Mouse (Mus musculus) spleen, postnatal 10 days (tissue): ENCODE measurements around the gene Dnaic2.

Experiments used
- DNase-seq, 2 experiments: peaks; one replicate each; pipeline ENCODE4 v3.0.0; 2021 to 2022; ENCODE audit warnings: low spot score in 2 of 2

Dnaic2 gene

DNA sequence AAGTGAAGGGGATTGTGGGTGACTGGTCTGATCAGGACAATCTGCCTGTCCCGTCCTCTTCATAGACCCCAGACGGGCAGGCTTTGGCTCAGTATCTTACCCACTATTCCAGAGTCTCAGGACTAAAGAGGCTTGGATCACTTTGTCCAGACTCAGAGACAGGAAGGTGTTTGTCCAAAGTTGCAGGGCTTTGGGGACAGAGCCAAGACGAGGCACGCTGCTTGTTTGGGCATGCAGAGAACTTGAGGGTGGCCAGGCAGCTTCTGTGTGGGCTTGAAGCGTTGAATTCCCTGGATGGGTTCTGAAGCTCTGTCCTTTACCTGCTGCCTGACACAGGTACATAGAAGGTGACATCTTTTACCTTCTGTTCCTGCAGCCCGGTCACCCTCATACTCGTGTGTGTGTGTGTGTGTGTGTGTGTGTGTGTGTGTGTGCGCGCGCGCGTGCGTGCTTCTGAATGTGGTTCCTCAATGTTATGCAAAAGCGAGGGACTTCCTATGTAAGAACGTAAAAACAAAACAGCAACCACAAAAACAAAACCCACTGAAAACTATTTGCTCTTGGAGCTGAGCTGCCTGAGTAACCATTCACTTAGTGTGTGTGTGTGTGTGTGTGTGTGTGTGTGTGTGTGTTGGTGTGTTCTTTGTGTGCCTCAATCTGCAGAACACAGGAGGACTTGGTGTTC, 24.8 kb upstream of the Dnaic2 start:
- peak in 1 of 2 experiments; percentile 60 for DNase-seq

DNA sequence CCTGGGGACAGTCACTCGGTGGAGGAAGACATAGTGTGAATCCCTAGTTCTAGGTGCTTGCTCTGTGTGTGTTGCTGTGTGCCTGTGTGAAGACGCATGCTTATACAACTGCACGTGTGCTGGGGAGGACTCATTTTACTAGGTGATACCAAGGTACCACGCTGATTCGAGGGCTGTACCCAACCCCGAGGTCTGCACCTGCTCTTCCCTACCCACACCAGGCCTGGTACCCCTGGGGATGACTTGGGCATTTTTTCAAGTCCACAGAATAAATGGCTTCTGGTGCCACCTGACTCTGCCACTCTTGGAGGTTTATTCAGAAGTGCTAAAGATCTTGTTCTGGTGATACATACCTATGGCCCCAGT, 24.2 kb upstream of the Dnaic2 start:
- no peak for DNase-seq

DNA sequence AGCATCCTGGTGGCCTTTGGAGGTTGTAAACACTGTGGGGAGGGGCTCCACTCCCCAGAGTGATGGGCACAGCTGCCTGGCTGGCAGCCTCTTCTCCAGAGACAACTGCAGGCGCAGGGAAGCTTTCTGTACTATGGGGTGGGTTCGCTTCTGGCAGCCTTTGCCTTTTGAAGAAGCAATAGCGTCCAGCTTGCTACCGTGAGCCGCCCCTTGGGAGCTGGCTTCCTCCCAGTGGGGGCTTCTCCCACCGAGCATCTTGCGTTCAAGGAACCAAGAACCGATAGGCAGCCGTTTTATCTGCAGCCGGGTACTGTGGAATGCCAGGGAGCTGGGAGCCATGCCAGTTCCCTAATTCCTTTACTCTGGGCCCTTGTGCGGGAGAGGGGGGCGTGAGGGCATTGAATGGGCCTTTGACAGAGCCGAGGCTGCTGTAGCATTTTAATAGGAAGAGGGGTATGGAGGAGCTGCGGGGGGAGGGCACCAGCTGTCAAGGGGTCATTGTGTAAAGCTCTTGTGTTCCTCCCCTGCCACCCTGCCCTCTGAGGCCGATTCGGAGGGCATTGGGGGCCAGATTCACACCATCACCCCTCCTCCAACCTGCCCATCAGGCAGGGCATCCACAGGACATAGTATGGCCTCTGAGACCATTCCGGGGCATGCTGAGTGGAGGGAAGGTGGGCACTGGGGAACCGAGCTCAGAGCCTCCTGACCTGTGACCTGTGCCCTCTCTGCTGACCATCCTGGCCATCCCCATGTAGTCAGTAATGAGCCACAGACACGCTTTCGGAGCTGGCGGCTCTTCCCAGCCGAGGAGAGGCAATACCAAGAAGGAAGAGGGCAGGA, 22.9 kb upstream of the Dnaic2 start:
- DNase-seq = no peak

DNA sequence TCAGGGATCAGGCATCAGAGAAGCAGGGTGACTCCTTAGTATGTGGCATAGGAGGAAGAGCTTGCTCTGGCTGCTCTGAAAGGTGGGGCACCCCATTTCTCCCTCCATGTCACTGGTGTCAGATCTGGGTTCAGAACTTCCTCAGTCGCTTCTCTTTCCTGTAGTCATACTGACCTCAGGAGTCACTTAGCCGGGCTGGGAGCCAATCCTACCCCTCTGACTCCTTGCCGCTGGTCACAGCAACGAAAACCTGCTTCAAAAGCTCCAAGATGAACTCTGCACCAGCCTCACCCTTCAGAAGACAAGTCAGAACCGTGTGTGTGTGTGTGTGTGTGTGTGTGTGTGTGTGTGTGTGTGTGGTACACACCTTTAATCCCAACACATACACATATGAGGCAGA, 20.9 kb upstream of the Dnaic2 start:
- DNase-seq = no peak

DNA sequence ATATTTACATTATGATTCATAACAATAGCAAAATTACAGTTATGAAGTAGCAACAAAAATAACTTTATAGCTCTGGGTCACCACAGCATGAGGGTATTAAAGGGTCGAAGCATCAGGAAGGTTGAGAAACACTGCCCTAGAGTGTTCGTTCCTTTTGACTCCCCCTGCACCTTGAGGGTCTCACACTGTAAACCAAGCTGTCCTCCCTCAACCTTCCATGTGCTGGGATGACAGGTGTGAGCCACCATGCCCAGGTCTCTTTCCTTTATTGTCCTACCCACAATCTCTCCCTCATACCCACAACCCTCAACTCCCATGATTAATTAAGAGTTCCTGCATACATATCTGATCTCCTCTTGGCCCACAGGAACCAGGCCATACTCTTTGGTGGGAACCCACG, 15.8 kb upstream of the Dnaic2 start:
- DNase-seq = no peak

DNA sequence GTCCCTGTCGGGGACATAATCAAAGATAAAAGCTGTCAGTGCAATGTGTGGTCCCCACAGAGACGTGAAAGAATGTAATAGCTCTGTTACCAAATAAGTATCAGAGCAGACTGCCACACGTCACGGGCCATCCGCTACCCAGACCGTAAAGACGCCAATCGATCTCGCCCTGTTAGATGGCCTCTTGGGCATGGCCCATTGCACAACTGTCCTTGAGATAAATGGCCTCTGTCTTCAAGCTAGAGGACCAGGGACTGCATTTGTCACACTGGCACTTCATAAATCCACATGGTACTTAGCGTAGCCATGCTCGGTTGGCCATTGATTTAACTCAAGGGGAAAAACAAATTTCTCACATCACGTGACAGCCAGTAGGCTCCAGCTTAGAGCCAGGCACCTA, 15.3 kb upstream of the Dnaic2 start:
- no peak for DNase-seq

DNA sequence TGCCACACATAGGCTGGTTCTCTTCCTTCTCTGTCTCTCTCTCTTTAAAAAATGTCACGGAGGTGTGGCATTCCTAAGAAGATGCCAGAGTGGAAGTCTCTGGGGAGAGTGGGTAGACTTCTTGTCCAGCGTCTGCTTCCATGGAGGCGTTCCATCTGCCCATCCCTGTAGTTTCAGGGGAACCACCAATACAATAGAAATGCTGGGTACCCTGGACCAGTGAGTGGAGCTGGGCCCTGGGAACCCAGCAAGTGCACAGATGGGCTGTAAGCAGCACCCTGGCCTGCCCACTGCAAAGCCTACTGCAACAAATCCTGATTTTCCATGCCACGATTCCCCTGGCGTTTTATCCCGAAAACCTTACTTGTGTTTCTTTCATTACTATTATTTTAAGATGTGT, 12.7 kb upstream of the Dnaic2 start:
- no peak for DNase-seq

DNA sequence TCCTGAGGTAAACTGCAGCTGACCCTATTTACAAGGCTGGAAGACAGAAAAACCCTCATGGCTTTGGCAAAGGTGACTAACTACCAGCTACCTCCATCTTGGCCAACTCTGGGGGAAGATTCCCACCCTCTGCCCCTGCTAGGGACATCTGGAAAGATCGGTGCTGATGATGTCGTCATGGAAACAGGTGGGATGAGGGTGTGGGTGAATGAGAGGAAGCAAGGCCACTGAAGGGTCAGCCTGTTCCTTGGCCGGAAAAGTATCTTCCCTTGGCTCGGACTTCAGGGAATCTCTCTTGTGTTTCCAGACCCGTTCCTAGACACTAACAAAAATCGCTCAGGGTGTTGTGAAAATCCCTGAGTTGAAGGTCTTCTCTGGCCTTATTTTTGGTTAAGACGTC, 11.7 kb upstream of the Dnaic2 start:
- no peak for DNase-seq

DNA sequence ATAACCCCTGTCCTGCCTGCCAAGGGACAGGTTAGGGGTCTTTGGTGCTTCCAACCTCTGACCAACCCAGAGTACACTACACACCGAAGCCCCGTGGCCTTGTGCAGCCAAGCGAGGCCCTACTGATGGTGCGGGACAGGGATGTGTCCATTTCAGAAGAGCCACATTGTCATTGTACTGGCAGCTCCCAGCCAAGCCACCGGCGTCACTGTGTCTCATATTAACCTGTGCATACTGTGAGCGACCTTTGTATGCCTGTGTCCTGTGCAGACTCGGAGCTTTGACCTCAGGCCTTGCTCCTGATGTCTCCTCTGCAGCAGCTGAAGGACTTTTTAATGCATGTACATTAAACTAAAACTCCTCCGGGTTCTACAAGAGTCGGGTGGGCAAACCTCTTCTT, 6.7 kb upstream of the Dnaic2 start:
- no peak for DNase-seq

DNA sequence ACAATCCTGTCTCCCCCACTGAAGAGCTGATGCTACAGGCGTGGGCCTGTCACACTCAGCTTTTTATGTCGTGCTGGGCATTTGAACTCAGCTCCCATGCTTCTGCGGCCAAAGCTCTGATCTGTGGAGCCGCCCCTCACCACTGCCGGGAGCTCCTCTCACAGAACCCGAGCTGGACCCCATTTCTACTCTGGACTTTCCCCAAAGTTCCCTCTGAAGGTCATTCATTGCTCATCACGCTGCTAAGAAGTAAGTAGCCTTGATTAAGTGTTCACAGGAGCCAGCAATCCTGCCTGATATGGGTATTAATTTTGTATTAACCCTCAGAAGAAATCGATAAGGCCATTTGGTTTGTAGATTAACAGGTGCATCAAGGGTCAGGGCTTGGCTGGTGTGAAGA, 4.8 kb upstream of the Dnaic2 start:
- DNase-seq = no peak

DNA sequence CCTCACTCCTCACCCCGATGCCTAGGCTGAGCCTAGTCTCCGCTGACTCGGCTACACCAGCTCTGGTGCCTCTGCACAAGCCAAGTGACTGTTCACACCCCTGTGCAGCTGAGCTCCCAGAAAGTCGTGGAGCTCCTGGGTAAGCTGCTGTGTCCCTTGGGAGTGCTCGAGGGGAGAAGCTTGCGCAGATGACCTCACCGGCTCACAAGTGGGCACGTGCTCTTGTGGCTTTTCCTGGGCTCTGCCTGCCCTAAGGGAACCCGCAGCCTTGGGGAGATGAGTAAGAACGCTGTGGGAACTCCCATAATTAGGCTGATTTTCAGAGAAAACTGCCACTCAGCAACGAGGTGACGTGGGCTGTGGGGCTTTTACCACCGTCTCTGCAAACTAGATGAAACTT, 4.2 kb upstream of the Dnaic2 start:
- DNase-seq = no peak

DNA sequence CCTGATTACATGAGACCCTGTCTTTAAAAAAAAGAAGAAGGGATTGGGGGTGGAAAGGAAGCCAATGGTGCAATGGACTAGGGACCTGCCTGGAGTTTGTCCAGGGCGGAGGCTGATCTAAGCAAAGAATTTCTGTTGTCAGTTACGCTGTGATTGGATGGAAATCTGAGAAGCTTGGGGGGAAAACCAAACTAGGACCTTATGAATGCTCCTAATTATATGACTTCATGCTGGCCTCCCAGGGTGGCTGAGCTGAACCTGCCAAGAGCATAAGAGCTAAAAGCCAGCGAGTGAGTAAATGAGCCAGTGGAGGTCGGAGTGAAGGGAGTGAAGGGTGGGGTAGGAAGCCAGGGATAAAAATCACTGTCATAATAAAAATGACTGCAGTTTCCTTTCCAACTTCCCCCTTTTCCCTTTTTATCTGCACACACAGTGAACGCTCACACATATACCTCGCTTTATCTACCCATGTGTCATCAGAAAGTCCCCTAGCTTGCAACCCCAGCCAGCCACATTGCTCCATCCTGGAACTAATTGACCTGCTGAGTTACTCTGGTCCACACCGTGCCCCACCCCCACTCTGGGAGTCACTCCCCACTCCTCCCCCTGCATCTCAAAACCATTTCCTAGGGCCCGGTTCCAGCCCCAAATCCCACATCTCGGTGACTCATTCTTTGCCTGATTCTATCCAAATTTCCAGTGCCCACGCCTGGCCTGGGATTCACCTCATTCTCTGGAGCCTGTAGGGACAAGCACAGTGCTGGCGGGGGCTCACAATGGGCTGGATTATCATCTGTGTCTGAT, 2.2 kb upstream of the Dnaic2 start:
- no peak for DNase-seq

DNA sequence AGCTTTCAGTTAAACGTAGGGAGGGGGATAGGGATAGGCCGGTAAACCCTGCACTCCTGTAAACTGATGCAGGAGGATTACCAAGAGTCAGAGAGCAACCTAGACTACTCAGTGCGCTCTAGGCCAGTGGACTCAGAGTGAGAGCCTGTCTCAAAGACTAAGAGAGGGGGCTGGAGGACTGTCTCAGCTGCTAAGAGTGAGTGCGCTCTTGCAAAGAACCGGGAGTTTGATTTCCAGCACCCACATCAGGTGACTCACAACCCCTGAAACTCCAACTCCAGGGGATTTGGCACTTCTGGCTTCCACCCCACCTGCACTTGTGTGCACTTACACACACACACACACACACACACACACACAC, 598 bp downstream of the Dnaic2 start:
- no peak for DNase-seq

DNA sequence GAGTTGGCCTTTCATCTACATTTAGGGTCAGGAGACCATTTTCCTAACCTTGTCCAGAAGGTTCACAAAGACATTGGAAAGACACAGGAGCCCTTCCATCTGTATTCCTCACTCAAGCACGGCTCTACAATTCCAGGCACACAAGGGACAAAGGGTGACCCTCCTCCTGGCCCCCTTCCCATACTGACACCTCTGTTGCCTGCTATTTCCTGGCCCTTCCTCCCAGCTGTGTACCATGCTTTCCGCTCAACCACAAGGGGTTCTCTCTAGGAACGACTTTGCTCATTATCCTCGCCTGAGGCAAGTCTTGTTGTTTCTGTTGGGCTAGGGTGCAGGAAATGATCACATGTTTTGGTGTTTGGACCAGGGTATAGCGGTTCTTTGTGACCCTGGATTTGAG, 1.1 kb downstream of the Dnaic2 start:
- no peak for DNase-seq

DNA sequence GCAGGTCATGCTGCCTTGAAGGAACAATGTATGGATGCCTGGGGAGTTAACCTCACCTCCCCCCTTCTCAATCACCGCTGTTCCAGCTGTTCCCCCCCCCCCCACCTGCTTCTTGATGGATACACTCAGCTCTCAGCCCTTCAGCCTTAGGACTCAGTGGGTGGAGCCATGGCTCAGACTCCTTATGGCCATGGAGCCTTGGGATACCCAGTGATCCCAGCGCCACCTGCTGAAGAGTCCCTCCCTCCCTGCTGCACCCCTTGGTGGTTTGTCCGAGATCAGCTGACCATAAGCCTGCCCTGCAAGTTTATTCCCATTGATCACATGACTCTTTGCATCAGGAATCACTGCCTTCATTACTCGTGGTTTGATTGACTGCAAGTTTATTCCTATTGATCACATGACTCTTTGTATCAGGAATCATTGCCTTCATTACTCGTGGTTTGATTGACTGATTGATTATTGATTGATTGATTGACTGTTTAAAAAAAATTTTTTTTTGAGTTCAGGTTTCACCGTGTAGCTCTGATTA, 2.7 kb downstream of the Dnaic2 start:
- DNase-seq = no peak

DNA sequence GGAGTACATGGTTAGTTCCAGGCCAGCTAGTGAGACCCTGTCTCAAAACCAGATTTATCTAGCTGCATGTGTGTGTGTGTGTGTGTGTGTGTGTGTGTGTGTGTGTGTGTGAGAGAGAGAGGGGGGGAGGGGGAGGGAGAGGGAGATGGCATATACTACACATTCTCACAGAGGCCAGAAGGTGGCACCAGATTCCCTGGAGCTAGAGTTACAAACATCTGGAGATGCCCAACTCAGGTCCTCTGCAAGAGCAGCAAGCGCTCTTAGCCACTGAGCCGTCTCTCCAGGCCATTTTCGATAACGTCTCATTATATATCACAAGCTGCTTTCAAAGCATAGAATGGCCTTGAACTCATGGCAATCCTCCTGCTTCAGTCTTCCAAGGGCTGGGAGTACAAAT, 4.5 kb downstream of the Dnaic2 start:
- DNase-seq = no peak

DNA sequence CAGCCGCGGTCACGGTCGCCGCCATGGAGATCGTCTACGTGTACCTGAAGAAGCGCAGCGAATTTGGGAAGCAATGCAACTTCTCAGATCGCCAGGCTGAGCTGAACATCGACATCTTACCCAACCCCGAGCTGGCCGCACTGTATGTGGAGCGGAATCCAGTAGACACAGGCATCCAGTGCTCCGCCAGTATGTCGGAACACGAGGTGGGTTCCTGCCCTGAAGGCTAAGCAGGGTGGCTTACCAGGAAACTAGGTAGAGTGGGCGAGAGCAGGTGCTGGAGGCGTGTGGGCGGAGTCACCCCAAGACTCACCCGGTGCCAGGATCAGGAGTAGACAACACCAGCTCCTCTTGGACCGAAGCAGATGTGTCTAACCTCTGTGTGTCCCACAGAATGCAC, 5.7 kb downstream of the Dnaic2 start:
- no peak for DNase-seq

DNA sequence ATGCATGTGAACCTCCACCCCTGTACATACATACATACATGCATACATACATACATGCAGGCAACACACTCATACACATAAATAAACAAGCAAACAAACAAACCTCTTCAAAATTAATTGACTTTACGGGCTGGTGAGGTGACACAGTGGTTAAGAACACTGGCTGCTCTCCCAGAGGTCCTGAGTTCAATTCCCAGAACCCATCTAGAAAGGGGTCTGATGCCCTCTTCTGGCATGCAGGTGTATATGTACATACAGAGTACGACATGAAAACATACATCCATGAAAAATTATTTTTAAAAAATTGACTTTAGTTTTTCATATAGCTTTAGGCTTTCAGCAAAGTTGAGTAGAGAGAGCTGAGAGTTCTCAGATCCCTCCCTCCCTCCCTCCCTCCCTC, 8.9 kb downstream of the Dnaic2 start:
- no peak for DNase-seq

DNA sequence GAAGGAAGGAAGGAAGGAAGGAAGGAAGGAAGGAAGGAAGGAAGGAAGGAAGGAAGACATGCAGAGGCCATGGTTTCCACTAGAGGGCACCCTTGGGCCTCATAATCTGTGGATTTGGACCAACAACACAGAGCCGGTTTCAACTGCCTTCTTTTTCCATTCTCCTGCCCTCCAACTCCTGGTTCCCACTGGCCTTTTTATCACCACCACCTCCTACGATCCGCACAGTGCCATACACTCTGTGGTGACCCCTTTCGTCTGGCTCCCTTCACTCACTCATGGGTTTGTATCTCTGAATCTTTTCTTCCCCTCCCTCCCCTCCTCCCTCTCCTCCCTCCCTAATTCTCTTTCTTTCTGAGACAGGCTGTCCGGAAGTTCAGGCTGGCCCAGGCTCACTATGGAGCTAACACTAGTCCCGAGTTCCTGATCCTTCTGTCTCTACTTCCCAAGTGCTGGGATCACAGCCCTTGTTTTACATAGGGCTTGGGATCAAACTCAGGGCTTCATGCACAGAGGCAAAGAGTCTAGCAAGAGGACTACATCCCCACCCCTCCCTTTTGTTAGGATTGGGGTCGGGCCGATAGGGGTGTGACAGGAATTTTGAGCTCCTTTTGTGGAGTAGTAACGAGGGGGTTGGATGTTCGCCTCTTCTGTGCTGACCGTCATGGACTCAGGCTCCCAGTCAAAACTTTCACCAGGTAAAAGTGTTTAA, 9.9 kb downstream of the Dnaic2 start:
- DNase-seq = peak; percentile 14 to 49

DNA sequence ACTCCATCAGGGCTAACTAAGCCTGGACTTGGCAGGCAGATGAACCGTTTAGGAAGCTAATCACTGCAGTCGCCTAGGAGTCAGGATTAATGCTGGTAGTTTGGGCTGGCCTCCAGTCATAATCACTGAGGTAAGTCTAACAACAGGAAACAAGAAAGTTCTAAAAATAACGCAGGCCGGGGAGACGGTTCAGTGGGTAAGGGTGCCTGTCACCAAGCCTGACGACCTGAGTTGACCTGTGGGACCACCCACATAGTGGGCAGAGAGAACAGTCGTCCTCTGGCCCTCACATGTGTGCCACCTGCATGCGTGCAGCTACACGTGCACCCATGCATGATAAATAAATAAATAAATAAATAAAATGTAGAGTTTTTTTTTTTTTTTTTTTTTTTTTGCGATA, 13.4 kb downstream of the Dnaic2 start:
- DNase-seq = peak in 1 of 2 experiments; percentile 49

DNA sequence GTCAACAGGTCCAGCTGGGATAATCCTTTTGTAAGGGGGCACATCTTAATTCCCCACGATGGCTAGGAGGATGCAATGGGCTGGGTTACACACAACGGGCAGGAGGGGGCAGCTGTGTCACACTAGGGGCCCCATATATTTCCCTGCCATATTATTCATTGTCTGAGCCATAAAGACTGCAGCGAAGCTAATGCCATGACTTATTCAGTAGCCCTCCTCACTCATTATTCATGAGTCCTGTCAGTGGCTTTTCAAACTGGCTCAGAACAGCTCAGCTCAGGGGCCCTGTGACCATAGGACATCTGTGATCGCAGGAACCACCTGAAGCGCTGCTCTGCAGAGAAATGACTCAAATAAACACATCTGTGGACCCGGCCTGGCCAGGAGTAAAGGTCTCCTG, 14.2 kb downstream of the Dnaic2 start:
- DNase-seq = no peak

DNA sequence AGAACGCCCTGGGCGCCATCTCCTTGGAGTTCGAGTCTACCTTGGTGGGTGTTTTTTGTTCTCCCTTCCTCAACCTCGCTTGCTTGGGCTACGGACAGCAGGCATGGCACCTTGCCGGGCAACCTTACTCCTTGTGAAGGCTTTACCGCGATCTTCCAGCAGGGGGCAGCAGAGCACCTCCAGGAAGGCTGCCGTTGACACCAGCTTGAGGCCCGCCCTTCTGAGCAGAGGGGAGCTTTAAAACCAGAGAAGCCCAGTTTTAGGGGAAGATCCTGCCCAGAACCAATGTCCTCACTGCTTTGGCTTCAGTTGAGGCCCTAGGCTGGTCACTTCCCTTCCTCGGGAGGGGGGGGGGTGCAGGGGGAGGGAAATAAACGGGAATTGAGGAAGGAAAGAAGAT, 17.9 kb downstream of the Dnaic2 start:
- DNase-seq = peak; percentile 80 to 93
